Mouse (Mus musculus) brown adipose tissue, adult 24 weeks (tissue): Measurements from ENCODE around the gene Trim66. TPM values are rescaled to one million over a fixed set of nuclear protein-coding genes. Genes with fewer than 3 reads are reported as not detected.
A peak's percentile ranks its signal among the peaks of the same experiment; 100 is the strongest.

Experiments
- H3K27ac ChIP-seq: fragments of 200-500 bp; replicated peaks from 2 replicates; pipeline ENCODE4 v1.5.1; 2012; ENCODE audit warnings: low read depth, mild to moderate bottlenecking, low read length
- H3K4me1 ChIP-seq: fragments of 200-500 bp; 2 replicates; pipeline ENCODE4 v1.6.1; 2012; ENCODE audit warnings: low read length, mixed read lengths; ENCODE audit not compliant: control insufficient read depth, insufficient read depth, insufficient read length
- H3K4me3 ChIP-seq: fragments of 200-500 bp; 2 replicates; pipeline ENCODE4 v1.5.1; 2012; ENCODE audit warnings: low read depth, mild to moderate bottlenecking, low read length, moderate library complexity; ENCODE audit not compliant: insufficient read depth
- polyA plus RNA-seq: library from polyadenylated mRNA; stranded (reverse); fragments of >200 nt; gene quantifications from 2 replicates; pipeline ENCODE4 v1.2.4, GENCODE M21; 2012; ENCODE audit not compliant: missing spikeins, insufficient read depth, insufficient read length

Gene Trim66
- 0.38 TPM in 1 of 2 replicates, not detected in the other for polyA plus RNA-seq

DNA sequence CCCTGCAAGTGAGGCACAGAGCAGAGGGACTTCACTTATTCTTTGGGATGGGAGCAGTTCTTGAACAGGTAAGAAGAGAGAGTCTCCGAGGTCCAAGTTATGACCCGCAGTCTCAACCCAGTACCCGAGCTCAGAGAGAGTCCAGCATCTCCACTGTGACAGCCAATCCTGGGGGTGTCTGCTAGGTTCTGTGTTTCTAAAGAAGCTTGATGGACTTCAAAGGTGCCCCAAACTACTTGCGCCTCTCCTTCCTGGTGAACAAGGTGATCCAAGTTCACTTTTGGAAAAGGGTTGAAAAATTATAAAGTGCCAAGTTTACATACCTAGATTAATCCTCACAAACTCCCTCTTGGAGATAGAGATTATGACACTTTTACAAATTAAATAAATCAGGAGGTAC lies at the start of gene Trim66:
Gene Trim66 (minus strand): TSS at position 101 of the 400 bp plus-strand sequence.
- Histone ChIP-seq H3K4me1 (no peaks in the 10 kb centered on the region), H3K27ac (no peak within 1 kb of the TSS), H3K4me3 (no peak within 1 kb of the TSS)

DNA sequence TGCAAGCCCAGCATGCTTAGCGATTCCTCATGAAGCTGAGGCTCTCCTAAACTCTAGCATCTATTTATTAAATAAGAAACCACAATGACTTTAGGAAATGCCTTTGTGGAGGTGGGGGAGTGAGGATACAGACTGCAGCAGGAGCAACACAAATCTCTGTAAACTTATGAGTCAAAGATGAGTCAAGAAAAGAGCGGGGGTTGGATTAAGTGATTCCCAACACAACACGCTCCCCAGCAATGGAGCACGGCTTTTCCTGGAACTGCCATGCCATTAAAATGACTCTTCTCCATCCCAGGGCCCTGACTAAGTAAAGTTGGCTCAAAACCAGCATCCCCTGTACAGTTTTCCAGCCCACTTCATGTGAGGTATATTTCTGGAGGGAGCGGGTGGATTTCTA lies 38.8 kb upstream of the Trim66 start:
- peaks cover 54% of the 10 kb centered on the region for H3K4me1 ChIP-seq
- H3K4me3 ChIP-seq, result no peak overlapping the region
- H3K27ac ChIP-seq, result peak overlapping the region; percentile 53

DNA sequence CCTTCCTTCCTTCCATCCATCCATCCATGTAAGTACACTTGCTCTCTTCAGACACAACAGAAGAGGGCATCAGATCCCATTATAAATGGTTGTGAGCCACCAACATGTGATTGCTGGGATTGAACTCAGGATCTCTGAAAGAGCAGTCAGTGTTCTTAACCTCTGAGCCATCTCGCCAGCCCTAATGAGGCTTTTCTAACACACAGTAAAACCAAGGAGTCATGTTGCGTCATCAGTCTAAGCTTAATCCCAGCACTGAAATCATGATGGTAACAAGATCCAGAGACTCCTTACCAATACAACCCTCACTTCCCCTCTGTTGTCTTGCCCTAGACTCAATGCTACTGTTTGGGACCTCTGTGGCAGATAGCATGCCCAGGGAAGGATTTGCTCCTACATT lies 38.3 kb upstream of the Trim66 start:
- peak overlapping the region; percentile 73 for H3K27ac ChIP-seq
- no peak overlapping the region for H3K4me3 ChIP-seq
- H3K4me1 ChIP-seq, result peaks cover 56% of the 10 kb centered on the region

DNA sequence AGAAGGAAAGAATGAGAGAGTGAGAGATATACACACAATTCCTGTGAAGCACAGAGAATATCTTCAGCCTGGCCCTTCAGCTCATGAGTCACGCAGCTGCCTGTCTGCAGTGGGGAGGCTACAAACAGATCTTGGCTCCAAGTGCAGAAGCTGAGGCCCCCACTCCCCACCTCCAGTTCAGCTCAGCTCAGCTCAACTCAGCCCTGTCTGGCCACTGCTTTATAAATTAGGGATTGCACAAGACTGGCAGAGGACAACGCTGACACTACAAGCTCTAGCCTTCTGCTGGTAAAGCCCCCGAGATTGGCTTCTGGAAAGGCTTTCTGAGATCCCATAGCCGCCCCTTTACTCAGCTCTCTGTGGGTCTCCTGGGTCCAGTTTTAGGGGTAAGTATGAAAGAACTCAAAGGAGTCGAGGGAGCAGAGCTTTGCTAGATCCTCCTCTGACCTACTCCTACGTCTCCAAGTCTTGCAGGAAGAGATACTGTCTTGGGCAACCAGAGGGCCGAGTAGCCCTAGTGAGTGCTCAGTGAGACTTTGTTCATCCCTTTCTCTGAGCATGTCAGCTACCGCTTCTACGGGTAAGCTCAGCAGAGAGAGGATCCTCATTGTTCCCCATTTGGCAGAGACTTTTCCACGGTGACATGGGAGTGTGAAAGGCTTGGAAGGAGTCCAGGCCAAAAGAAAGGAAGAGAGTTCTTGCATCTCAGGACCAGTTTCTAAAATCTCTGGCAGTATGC lies 37.5 kb upstream of the Trim66 start:
- Histone ChIP-seq H3K4me1 (peaks cover 55% of the 10 kb centered on the region), H3K27ac (peak overlapping the region; percentile 73), H3K4me3 (no peak overlapping the region)

DNA sequence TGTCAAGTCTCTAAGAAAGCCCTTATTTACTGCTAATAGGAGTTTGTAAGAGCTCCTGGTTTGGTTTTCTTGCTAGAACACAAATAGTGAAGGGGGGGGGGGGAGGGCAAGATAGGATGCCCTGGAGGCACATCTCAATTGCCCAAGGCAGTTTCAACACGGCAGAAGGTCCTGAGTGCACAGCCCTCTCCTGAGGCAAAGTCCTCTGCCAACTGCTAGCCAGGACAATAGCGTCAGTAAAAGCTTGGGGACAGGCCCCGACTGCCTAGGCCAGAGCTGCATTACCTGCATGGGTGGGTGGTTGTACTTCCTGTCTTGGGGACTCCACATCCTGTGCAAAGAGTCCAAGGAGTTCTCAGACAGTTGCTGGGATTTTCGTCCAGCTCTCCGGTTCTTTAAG lies 36.9 kb upstream of the Trim66 start:
- Histone ChIP-seq H3K27ac (peak overlapping the region; percentile 73), H3K4me3 (no peak overlapping the region), H3K4me1 (peaks cover 53% of the 10 kb centered on the region)

DNA sequence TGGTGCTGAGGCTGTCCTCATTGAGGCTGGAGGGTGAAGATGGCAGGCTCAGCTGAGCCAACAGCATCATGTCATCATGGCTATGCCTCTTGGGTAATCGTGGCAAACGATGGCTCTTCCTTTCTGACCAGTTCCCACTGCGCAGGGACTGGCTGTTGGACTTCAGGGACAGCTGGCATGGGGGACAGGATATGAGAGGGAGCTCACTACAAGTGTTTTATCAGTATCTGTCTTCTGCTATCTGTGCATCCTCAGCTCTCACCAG lies 34.4 kb upstream of the Trim66 start:
- no peak overlapping the region for H3K4me3 ChIP-seq
- H3K27ac ChIP-seq, result peak overlapping the region; percentile 98
- H3K4me1 ChIP-seq, result peaks cover 48% of the 10 kb centered on the region

DNA sequence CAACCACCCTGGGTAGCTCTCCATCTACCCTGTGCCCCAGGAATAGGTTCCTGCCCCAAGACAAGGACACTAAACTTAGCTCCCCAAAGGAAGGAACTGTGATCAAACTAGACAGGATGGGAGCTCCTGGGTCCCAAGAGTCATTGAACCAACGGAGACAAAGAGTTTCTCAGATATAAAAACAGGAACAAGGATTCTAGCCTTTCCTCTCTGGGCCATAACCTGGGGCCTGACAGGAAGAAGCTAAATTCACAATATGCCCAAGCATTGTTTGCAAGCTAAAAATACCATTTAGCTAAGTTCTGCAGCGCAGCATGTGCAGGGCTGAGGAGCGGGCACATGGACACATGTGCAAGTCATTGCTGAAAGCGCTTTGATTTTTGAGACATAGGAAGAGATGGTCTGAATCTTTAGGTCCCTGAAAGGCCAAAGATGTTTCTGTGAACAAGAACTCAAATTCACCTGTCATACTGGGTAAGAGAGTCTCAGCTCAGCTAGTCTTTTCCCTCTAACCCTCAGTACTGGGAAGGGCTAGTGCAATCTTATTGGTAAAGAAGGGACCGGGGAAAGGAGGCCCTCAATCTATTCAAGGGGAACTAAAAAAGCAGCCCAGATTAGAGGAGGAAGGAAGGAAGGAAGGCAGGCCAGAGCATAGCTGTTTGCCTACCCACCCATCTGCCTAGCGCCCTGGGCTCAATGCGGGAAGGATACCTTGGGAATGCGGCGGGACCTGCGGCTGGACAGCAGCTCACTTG lies 33.9 kb upstream of the Trim66 start:
- Histone ChIP-seq H3K4me1 (peaks cover 49% of the 10 kb centered on the region), H3K27ac (peak overlapping the region; percentile 98), H3K4me3 (no peak overlapping the region)

DNA sequence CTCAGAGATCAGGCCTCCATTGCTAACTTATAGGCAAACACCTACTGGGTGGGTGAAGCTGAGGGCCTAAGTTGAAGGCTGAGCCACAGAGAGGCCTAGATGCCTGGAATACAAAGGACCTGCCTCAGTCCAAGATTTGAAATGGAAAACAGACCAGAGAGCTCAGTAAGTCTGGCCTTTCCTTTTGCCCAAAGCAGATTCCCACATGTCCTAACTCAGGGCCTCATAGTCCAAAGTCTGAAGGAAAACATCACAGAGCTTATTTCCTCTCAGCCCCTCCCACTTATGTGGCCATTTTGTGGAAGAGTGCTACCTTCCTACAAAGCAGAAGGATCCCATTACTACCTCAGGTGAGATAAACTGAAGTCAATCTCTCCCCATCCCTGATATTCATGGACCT lies 33.0 kb upstream of the Trim66 start:
- Histone ChIP-seq H3K4me3 (no peak overlapping the region), H3K27ac (peak overlapping the region; percentile 94), H3K4me1 (peaks cover 50% of the 10 kb centered on the region)

DNA sequence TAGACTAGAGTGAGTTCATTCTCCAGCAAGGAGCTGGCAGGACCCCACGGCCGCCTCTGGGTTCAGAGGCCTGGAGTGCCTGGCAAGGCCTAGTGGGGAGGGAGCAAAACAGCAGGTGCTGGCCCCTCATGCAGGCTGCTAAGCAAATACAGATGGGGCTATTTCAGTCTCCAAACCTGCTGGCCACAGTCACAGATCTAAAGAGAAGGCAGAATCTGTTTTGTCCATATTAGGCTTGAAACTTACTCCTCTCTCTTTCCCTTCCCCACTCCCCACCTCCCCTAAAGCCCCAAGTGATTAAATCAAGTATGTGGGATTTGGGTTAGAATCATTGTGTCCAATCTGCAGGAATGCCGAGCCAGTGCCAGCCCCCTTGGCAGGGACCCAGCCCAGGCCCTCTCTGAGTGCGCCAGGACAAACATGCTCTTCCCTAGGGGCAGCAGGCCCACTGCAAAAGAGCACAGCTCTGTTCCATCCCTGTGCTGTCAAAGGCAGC lies 28.6 kb upstream of the Trim66 start:
- H3K27ac ChIP-seq, result peak overlapping the region; percentile 50
- no peak overlapping the region for H3K4me3 ChIP-seq
- H3K4me1 ChIP-seq, result peaks cover 41% of the 10 kb centered on the region

DNA sequence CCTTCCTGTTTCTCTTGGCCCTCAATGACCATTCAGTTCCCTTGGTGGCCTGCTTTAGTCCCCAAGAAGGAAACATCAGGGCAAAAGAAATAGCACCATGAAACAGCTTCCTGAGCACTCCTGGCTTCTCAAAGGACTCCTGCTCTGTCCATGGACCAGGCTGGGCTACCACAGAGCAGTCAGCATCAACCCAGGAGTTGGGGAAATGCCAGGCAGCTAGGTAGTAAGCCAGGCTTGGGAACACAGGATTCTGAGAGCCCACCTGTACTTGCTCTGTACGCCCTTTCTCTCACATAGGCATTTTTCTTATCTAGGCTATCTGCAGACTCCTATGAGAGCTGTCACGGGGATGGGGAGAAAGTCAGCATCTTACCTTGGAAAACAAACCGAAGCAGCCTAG lies 27.0 kb upstream of the Trim66 start:
- H3K4me1 ChIP-seq, result peaks cover 36% of the 10 kb centered on the region
- no peak overlapping the region for H3K4me3 ChIP-seq
- peak overlapping the region; percentile 8; the same call in 1 of the 2 replicates for H3K27ac ChIP-seq

DNA sequence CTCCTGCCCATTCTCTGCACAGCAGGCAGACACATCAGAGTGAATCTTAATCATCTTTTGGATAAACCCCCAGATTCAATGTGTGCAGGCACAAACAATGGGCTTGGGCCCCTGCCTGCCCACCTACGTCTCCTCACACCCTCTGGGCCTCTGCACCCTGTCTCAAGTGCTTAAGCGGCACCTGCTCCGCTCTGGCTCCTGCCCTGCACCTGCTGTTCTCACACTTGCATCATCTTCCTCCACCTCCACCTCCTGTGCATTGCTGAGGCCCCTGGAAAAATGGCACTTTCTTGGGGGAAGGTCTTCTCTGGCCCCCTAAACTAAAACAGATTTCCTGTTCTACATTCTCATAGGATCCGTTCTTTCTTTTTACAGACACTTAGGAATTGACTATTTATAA lies 26.0 kb upstream of the Trim66 start:
- H3K27ac ChIP-seq, result no peak overlapping the region
- H3K4me1 ChIP-seq, result peaks cover 38% of the 10 kb centered on the region
- no peak overlapping the region for H3K4me3 ChIP-seq

DNA sequence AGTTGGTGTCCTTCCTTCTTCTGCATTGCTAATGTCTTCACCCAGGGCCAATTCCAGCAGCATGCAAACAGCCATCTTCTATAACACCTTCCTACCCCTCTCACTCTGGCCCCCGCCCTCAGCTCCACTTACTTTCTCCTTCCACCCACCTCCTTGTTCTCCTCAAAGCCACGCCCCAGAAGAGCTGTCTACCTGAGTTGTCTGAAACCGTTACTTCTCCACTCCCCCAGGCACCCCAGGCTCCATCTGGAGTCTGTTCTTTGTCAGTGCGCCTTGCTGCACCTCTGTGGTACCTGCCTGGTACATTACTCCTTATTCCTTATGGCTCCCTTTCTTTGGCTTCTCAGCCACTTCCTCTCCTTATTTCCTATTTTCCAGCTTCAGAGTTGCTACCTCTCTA lies 25.2 kb upstream of the Trim66 start:
- no peak overlapping the region for H3K4me3 ChIP-seq
- no peak overlapping the region; the same call in 1 of the 2 replicates for H3K27ac ChIP-seq
- peaks cover 43% of the 10 kb centered on the region for H3K4me1 ChIP-seq

DNA sequence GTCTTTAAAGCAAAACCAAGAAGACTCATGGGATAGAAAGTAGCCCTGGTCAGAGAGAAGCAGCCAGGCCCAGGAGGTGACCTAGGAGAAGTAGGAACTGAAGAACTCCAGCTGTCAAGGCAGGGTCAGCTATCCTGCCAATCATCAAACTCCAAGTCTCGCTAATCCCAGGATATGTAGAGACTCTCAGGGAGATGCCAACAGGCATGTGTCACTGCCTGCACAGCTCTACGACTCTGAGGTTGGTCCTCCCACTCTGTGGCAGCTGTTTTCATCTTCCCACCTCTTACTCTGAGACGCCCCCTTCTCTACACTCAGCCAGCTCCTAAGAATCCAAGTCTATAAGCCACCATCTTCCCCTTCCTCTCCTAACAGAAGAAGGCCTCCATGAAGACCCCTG lies 24.8 kb upstream of the Trim66 start:
- Histone ChIP-seq H3K4me3 (no peak overlapping the region), H3K4me1 (peaks cover 40% of the 10 kb centered on the region), H3K27ac (peak overlapping the region; percentile 32)

DNA sequence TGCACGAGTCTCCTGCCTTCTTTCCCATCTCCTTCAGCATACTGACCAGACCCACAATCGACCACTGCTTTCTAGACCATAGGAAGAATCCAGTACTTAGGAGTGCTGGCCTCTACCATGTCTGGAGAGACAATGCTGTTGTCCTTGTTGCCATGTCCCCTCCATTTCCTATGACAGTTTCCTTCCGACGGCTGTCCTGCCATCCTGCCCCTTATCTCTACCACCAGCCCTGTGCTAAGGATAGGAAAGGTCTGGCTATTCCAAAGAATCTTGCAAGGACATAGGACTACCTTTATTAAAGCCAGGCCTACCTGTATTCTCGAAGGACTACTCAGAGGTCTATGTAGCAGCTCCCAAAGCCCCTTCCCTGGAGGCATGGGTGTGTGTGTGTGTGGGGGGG lies 23.6 kb upstream of the Trim66 start:
- no peak overlapping the region for H3K4me3 ChIP-seq
- peaks cover 34% of the 10 kb centered on the region for H3K4me1 ChIP-seq
- H3K27ac ChIP-seq, result 0 out of 2 replicates have a peak overlapping the region, but pooled peaks have one; percentile 12

DNA sequence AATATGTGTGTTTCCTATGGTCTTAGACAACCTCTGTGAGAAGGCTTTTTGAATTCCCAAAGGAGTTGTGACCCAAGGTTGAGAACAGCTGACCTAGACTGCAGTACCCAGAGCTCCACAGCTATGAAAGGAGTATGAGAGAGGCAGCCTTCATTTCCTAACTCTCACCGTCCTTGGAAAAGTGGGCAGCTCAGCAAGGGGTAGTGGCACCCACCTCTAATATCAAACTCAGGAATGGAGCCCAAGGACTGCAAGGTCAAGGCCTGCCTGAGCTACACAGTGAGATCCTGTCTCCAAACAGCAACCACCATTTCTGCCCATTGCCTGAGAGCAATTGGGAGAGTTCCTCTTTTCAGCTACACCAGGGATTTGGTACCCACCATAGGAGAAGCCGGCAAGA lies 21.8 kb upstream of the Trim66 start:
- Histone ChIP-seq H3K27ac (peak overlapping the region; percentile 90), H3K4me1 (peaks cover 35% of the 10 kb centered on the region), H3K4me3 (no peak overlapping the region)

DNA sequence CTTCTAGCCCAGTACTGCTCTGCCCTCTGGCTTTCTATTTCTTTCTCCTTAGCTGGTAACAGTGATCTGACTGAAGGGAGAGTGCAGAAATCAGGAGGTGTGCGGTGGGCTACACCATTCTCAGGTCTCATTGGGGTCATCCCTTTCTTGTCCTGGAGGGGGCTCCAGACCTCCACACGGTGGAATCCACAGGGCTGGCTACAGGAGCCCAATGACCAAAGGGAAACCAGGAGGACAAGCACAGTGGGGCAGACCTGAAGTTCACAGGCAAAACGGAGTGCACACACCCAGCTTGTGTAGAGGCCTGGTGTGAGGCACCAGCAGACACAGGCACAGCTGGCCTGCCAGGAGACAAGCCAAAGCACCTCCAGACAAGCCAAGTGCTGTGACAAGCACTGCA lies 20.4 kb upstream of the Trim66 start:
- H3K4me1 ChIP-seq, result peaks cover 36% of the 10 kb centered on the region
- H3K27ac ChIP-seq, result peak overlapping the region; percentile 84
- no peak overlapping the region for H3K4me3 ChIP-seq
